Mouse (Mus musculus) liver, embryonic 12.5 days (tissue): ENCODE measurements around the gene Nudt17. TPM values are rescaled to one million over a fixed set of nuclear protein-coding genes. Genes with fewer than 3 reads are reported as not detected.

Experiments
- ATAC-seq: fragments of 200-750 bp; cut with Nextera tagmentation; 2 replicates; pipeline ENCODE4 v1.8.0; 2017; ENCODE audit warnings: moderate number of reproducible peaks, mild to moderate bottlenecking, moderate library complexity
- H3K27ac ChIP-seq: fragments of 300-500 bp; sonication (generic); 2 replicates; pipeline ENCODE4 v1.5.1; 2016; ENCODE audit warnings: mild to moderate bottlenecking
- H3K27me3 ChIP-seq: fragments of 300-500 bp; sonication (generic); replicated peaks from 2 replicates; pipeline ENCODE4 v1.6.1; 2016; ENCODE audit warnings: mild to moderate bottlenecking, moderate library complexity
- H3K36me3 ChIP-seq: fragments of 300-500 bp; sonication (generic); 2 replicates; pipeline ENCODE4 v1.6.1; 2016; ENCODE audit warnings: mild to moderate bottlenecking, moderate library complexity
- H3K4me1 ChIP-seq: fragments of 300-500 bp; sonication (generic); 2 replicates; pipeline ENCODE4 v1.6.1; 2016
- H3K4me2 ChIP-seq: fragments of 300-500 bp; sonication (generic); 2 replicates; pipeline ENCODE4 v1.6.1; 2016; ENCODE audit warnings: mild to moderate bottlenecking, moderate library complexity
- H3K4me3 ChIP-seq: fragments of 300-500 bp; sonication (generic); 2 replicates; pipeline ENCODE4 v1.5.1; 2016; ENCODE audit warnings: mild to moderate bottlenecking, moderate library complexity
- H3K9ac ChIP-seq: fragments of 300-500 bp; sonication (generic); 2 replicates; pipeline ENCODE4 v1.6.1; 2016; ENCODE audit warnings: mild to moderate bottlenecking, moderate library complexity
- H3K9me3 ChIP-seq: fragments of 300-500 bp; sonication (generic); replicated peaks from 2 replicates; pipeline ENCODE4 v1.6.1; 2016; ENCODE audit warnings: mild to moderate bottlenecking, moderate library complexity
- WGBS: fragments of 180-500 bp; shearing (Covaris S2); methylation state at CpG from one replicate; pipeline ENCODE4 v1.1.7; 2016; ENCODE audit not compliant: insufficient replicate concordance; 5-methylcytosine and 5-hydroxymethylcytosine counted together
- polyA plus RNA-seq: library from polyadenylated mRNA; unstranded; fragments of >200 nt; fragmentation: Nextera tagmentation; extraction: Ambion mirVana; gene quantifications from 2 replicates; pipeline ENCODE4 v1.2.1, GENCODE M21; 2016

Nudt17 gene
- polyA plus RNA-seq, 1 experiment from 2014 or later: 1.4 TPM

DNA sequence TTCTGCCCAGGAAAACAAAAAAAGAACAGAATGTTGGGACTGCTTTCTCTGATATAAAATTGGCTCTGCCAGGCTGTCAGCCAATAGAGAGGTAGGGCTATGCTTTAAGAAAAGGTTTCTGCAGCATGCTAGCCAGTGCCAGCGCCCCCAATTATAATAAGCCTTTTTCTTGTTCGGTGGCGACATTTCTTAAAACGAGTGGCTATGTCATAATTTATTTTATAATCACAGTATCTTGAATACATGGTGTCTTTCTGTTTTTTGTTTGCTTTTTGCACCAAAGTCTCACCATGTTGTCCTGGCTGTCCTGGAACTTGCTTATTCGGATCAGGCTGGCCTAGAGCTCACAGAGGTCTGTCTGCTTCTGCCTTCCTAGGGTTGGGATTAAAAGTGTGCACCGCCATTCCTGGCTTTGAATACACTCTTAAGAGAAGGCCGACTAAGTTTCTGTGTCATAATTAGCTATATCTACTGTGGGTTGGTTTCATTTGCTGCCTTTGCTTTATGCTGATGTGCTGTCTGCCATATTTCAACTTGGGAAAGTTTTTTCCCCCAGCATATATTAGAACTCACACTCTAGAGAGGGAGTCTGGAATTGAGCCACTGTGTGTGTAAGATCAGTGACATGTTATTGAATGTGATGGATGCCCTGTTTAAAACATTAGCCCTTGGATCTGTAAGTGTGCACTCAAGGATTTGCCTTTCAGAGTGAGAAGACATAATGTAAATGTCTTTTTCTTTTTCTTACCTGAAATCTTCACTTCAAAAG lies 20.5 kb upstream of the Nudt17 start:
- H3K9me3 ChIP-seq: no peaks in the 10 kb centered on the region
- peak overlapping the region; percentile 92 for H3K4me3 ChIP-seq
- peak overlapping the region; percentile 87 for H3K4me2 ChIP-seq
- peaks cover 46% of the 10 kb centered on the region for H3K4me1 ChIP-seq
- no peaks in the 10 kb centered on the region for H3K27me3 ChIP-seq
- peak overlapping the region; percentile 87; the same call in 1 of the 2 replicates for H3K27ac ChIP-seq
- peaks cover 15% of the 10 kb centered on the region for H3K36me3 ChIP-seq
- H3K9ac ChIP-seq: peak overlapping the region; percentile 86
- ATAC-seq: no peak
- WGBS: 50% methylated on average over 7 of the region's 7 CpGs

DNA sequence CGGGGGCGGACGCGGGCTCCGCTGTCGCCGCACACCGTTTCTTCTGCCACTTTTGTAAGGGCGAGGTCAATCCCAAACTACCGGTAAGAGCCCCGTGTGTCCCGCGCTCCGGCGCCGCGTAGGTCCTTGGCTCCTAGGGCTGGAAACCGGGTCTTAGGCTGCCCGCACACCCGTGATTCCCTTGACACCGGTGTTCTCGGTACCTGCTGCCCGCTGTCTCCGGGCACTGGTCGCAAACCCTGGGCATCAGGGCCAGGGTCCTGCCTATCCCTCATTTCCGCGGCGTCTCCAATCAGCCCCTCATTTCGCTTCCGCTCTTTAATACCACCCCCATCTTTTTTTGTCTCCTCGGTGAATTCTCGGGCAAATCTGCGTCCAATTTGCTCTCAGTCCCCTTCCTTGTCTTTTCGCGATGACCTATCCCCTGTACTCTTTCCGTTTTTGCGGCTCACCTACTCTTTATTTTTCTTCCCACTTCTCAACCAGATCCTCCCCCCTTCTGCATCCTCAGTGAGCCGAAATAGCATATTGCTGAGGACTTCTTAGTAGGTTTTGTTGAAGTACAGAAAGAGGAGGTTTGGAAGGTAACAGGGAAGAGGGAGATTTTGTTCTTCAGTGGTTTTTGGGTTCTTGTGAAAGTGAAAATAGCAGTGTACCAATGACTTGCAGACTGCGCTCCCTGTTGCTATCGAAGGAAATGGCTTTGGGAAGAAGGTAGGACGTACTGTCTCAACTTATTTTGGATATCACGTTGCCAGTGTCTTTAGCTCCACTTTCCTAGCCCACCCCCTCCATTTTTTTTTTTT lies 19.7 kb upstream of the Nudt17 start:
- Histone ChIP-seq H3K4me1 (peaks cover 48% of the 10 kb centered on the region), H3K27me3 (no peaks in the 10 kb centered on the region), H3K36me3 (peaks cover 23% of the 10 kb centered on the region), H3K4me2 (peak overlapping the region; percentile 87), H3K4me3 (peak overlapping the region; percentile 92), H3K27ac (peak overlapping the region; percentile 87), H3K9me3 (no peaks in the 10 kb centered on the region), H3K9ac (peak overlapping the region; percentile 86)
- peak; percentile 36 for ATAC-seq
- under 1% methylated on average over 42 of the region's 42 CpGs for WGBS

DNA sequence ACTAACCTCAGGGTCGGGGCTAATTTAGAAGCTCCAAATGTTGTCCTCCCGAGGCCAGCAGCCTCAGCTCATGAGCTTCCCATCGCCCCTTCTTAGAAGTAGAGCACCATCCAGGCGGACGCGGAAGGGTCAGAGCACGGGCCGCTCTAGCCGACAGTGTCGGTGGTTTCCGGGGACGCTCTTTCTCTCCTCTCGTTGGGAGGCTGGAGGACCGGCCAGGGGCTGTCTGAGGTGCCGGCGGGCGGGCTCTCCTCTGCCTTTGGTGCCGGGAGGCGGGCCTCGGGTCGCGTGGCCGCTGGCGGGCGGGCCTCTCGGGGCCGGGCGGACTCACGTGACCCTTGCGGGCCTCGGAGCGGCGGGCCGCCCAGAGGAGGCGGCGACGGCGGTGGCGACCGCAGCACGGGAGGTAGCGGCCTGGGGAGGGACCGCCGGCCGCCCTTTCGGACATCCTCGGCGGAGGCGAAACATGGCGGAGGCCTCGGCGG lies 19.0 kb upstream of the Nudt17 start, which contains the start of the genes Polr3c and Rnf115:
Gene Polr3c (minus strand): TSS at position 286 of the 485 bp plus-strand sequence.
Gene Rnf115 (plus strand): TSS at position 322 of the 485 bp plus-strand sequence.
- H3K4me3 ChIP-seq: peak within 1 kb of the TSS; percentile 92
- no peaks in the 10 kb centered on the region for H3K27me3 ChIP-seq
- peak within 1 kb of the TSS; percentile 86 for H3K9ac ChIP-seq
- 1% methylated on average over 52 of the region's 52 CpGs for WGBS
- H3K36me3 ChIP-seq: peaks cover 29% of the 10 kb centered on the region
- H3K9me3 ChIP-seq: no peaks in the 10 kb centered on the region
- peaks cover 55% of the 10 kb centered on the region for H3K4me1 ChIP-seq
- peak within 1 kb of the TSS; percentile 87 for H3K4me2 ChIP-seq
- ATAC-seq: peak; percentile 99
- H3K27ac ChIP-seq: peak within 1 kb of the TSS; percentile 87

DNA sequence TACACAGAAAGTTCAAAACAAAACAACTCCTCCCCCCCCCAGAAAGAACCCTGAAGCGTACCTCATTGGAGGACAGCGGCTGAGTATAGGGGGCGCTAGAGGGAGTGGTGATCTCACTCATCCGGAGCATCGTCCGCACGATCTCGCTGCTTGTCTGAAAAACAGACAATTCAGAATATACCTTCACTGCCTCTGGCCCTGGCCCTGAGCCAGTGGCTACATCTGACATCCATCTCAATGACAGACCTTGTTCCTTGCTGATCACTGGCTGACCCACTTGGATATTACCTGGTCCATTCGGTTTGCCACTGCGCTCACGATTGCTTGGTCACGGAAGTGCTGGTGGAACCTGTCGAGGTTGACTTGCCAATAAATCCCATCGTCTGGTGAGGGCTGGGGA lies 10.8 kb upstream of the Nudt17 start:
- H3K9me3 ChIP-seq: no peaks in the 10 kb centered on the region
- H3K4me3 ChIP-seq: no peak overlapping the region
- peaks cover 25% of the 10 kb centered on the region for H3K4me1 ChIP-seq
- ATAC-seq: 0 out of 2 replicates have a peak, but pooled peaks have one; percentile 20
- no peak overlapping the region for H3K9ac ChIP-seq
- no peak overlapping the region for H3K4me2 ChIP-seq
- no peaks in the 10 kb centered on the region for H3K27me3 ChIP-seq
- no peak overlapping the region for H3K27ac ChIP-seq
- peaks cover 93% of the 10 kb centered on the region for H3K36me3 ChIP-seq
- 63% methylated on average over 14 of the region's 14 CpGs for WGBS

DNA sequence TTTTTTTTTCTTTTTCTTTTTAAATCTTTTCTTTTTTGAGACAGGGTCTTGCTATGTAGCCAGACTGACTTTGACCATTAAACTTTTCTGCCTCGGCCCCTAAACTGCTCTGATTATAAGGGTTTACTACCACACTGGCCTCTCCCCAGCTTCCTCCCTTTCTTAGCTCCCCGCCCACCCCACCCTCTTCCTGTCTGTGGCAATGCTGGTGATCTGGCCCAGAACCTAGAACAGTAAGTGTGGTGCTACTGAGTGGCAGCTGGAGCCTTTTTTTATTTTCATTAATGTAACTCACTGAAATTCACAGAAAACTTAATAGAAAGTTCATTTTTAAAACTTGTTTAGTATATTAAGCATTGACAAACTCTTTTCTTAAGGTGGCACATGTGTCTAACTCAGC lies 7.5 kb upstream of the Nudt17 start:
- H3K36me3 ChIP-seq: peaks cover 93% of the 10 kb centered on the region
- H3K4me2 ChIP-seq: no peak overlapping the region
- no peak overlapping the region for H3K9ac ChIP-seq
- no peaks in the 10 kb centered on the region for H3K27me3 ChIP-seq
- 32% methylated on average over 2 of the region's 2 CpGs for whole genome bisulfite sequencing
- peaks cover 7% of the 10 kb centered on the region; the same call in 1 of the 2 replicates for H3K4me1 ChIP-seq
- H3K9me3 ChIP-seq: no peaks in the 10 kb centered on the region
- H3K4me3 ChIP-seq: no peak overlapping the region
- no peak overlapping the region for H3K27ac ChIP-seq
- ATAC-seq: no peak

DNA sequence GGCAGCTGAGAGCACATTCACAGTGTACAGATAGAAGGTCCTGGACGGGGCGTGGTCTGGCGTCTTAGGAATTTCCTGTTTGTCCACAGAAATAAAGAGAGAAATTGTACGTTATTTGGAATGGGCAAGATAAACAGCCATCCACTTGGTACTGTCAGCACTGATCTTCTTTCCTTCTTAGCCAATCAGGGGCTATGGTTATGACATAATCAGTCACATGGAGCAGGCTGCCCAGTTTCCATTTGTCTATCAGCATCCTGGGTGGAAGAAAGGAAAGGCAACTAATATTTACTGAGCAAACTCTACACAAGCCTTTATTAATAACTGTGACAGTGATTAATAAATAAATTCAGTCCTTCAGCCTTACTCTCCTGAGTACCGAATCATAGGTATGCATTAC lies 5.9 kb upstream of the Nudt17 start:
- no peaks in the 10 kb centered on the region for H3K27me3 ChIP-seq
- no peak overlapping the region for H3K27ac ChIP-seq
- H3K36me3 ChIP-seq: peaks cover 92% of the 10 kb centered on the region
- no peak overlapping the region for H3K4me2 ChIP-seq
- 78% methylated on average over 5 of the region's 5 CpGs for WGBS
- ATAC-seq: no peak
- H3K4me3 ChIP-seq: no peak overlapping the region
- H3K9ac ChIP-seq: no peak overlapping the region
- H3K4me1 ChIP-seq: peaks cover 7% of the 10 kb centered on the region; the same call in 1 of the 2 replicates
- no peaks in the 10 kb centered on the region for H3K9me3 ChIP-seq

DNA sequence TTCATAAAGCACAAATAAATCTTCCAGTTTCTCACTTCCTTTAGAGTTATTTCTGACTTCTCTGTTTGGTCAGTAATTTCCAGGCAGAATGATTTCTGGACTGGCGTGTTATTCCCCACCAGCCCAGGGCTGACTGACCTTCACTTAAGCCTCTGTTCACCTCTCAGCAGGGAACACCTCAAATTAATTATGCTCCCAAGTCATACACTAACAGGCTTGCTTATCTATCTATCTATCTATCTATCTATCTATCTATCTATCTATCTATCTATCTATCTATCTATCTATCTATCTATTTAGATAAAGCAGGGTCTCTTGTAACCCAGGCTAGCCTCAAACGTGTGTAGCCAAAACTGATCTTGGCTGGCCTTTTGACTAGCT lies 312 bp upstream of the Nudt17 start:
- 48% methylated on average over 2 of the region's 2 CpGs for WGBS
- no peak overlapping the region for H3K27ac ChIP-seq

DNA sequence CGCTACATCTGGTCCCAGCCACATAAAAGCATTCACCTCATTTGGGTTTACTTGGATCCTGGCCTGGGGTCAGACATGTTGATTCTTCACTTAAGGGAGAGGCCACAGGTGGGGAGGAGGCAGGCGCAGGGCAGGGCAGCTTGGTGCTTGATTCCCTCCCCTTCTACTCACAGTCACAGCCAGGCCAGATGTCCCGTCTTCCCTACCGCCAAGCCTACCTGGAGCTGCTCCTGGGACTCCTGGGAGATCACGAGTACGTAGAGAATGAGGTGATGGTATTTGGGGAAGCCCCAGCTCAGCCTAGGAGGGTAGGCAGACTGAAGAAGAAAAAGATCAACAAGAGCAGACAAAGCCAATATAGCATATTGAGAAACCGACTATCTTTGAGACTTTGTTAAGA lies 1.4 kb downstream of the Nudt17 start:
- ATAC-seq: no peak
- H3K9ac ChIP-seq: no peak overlapping the region
- WGBS: 59% methylated on average over 7 of the region's 7 CpGs

More for the DNA sequence above, 312 bp upstream of the Nudt17 start:
- Histone ChIP-seq H3K36me3 (peaks cover 56% of the 10 kb centered on the region), H3K9me3 (no peaks in the 10 kb centered on the region), H3K4me3 (peak overlapping the region; percentile 58), H3K4me2 (peak overlapping the region; percentile 81), H3K27me3 (peaks cover 27% of the 10 kb centered on the region), H3K4me1 (peaks cover 12% of the 10 kb centered on the region), H3K9ac (no peak overlapping the region)
- ATAC-seq: peak; percentile 11; the same call in 1 of the 2 replicates

DNA sequence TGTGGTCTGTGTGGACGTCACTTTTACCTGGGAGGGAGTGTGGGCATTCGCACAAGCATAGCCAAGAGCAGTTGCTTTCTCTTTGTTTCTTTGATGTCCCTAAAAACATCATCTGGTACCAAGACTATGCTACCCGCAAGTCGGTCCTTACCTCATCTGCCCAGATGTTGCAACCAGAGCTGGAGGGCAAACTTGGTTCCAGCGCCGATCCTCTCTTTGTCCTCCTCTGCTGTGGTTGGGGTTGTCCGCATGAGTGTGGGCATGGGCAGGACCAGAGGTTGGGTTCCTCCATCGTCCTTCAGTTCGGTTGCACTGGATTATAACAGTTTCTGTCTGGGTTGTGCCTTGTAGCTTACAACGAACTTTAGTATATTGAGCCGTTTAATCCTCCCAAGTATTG lies 2.1 kb downstream of the Nudt17 start:
- Histone ChIP-seq H3K9me3 (no peaks in the 10 kb centered on the region), H3K4me1 (peaks cover 12% of the 10 kb centered on the region), H3K4me2 (no peak overlapping the region), H3K9ac (no peak overlapping the region), H3K27me3 (peaks cover 27% of the 10 kb centered on the region), H3K27ac (no peak overlapping the region), H3K36me3 (peaks cover 50% of the 10 kb centered on the region), H3K4me3 (no peak overlapping the region)
- no peak for ATAC-seq
- WGBS: 78% methylated on average over 11 of the region's 11 CpGs

More for the DNA sequence above, 1.4 kb downstream of the Nudt17 start:
- Histone ChIP-seq H3K9me3 (no peaks in the 10 kb centered on the region), H3K36me3 (peaks cover 52% of the 10 kb centered on the region), H3K27me3 (peaks cover 27% of the 10 kb centered on the region), H3K4me2 (no peak overlapping the region), H3K27ac (no peak overlapping the region), H3K4me3 (no peak overlapping the region), H3K4me1 (peaks cover 12% of the 10 kb centered on the region)

DNA sequence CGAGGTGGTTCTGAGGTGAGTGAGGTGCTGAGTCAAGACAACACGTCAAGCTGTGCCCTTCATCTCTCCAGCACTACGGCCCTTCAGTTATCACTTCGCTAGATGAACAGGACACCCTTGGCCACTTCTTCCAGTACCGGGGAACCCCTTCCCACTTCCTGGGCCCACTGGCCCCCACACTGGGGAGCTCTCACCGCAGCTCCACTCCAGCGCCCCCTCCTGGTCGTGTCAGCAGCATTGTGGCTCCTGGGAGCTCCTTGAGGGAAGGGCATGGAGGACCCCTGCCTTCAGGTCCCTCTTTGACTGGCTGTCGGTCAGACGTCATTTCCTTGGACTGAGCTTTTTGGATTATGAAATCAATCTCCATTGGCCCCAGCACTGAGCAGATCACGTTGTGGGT lies 3.6 kb downstream of the Nudt17 start:
- H3K4me3 ChIP-seq: no peak overlapping the region
- H3K9ac ChIP-seq: no peak overlapping the region
- H3K4me2 ChIP-seq: no peak overlapping the region
- H3K36me3 ChIP-seq: peaks cover 45% of the 10 kb centered on the region
- peaks cover 12% of the 10 kb centered on the region for H3K4me1 ChIP-seq
- WGBS: 55% methylated on average over 11 of the region's 11 CpGs
- H3K9me3 ChIP-seq: no peaks in the 10 kb centered on the region
- ATAC-seq: no peak
- H3K27ac ChIP-seq: no peak overlapping the region
- peaks cover 27% of the 10 kb centered on the region for H3K27me3 ChIP-seq

DNA sequence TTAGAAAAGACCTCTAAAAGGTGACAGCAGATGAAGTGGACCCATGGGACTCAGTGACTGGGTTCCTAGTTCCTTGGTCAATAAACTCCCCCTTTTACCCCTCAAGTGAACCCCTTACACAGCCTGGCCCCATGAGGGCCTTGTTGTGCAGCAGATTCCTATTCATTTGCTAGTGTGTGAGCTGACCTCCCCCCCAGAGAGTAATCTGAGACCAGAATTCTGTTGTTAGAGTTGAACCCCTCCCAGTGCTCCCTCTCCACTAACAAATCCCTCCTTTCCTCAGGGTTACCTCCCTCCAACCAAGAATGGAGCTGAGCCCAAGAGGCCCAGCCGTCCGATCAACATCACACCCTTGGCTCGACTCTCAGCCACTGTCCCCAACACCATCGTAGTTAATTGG lies 7.4 kb downstream of the Nudt17 start:
- no peak overlapping the region for H3K4me3 ChIP-seq
- H3K4me2 ChIP-seq: no peak overlapping the region
- H3K36me3 ChIP-seq: peaks cover 44% of the 10 kb centered on the region
- peaks cover 3% of the 10 kb centered on the region for H3K27me3 ChIP-seq
- ATAC-seq: no peak
- no peaks in the 10 kb centered on the region for H3K9me3 ChIP-seq
- H3K9ac ChIP-seq: no peak overlapping the region
- WGBS: 85% methylated on average over 4 of the region's 4 CpGs
- H3K27ac ChIP-seq: no peak overlapping the region
- H3K4me1 ChIP-seq: peaks cover 14% of the 10 kb centered on the region

DNA sequence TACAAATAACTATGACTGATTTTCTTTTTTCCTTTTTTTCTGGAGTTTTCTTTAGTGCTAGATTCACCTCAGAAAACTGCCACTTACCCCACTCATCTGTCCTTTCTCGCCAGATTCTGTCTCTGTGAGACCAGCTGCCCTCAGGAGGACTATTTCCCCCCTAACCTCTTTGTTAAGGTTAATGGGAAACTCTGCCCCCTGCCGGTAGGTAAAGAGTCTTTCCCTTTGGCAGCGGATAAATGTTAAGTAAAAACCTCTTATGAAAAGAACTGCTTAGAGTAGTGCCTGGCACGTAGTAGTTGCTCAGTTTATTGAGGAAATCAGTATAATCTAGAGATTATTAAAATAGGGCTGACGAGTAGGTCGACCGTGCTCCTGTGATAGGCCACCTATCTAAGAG lies 8.0 kb downstream of the Nudt17 start:
- Histone ChIP-seq H3K4me1 (peaks cover 20% of the 10 kb centered on the region), H3K27me3 (no peaks in the 10 kb centered on the region; the same call in 1 of the 2 replicates), H3K4me3 (no peak overlapping the region), H3K36me3 (peaks cover 44% of the 10 kb centered on the region), H3K9ac (no peak overlapping the region), H3K4me2 (no peak overlapping the region), H3K9me3 (no peaks in the 10 kb centered on the region), H3K27ac (no peak overlapping the region)
- ATAC-seq: no peak
- 29% methylated on average over 7 of the region's 7 CpGs for WGBS
